Mouse (Mus musculus) myocyte (in vitro differentiated cells): ENCODE data around the gene Dcun1d2. TPM values are rescaled to one million over a fixed set of nuclear protein-coding genes. Genes with fewer than 3 reads are reported as not detected.
"Not testable (repeated sequence)": the region's sequence is repeated elsewhere in the genome, so short reads cannot be mapped to it uniquely, and the experiment has no call there.

Experiments used
- H3K27me3 ChIP-seq: one replicate; pipeline ENCODE4 v1.6.1; 2011; ENCODE audit not compliant: control insufficient read depth, insufficient read depth, insufficient read length
- H3K36me3 ChIP-seq: one replicate; pipeline ENCODE4 v1.6.1; 2011; ENCODE audit not compliant: control insufficient read depth, insufficient read depth
- H3K4me2 ChIP-seq: one replicate; pipeline ENCODE4 v1.6.1; 2011; ENCODE audit warnings: low read depth, control low read depth
- H3K4me3 ChIP-seq: one replicate; pipeline ENCODE4 v1.5.1; 2011; ENCODE audit warnings: mild to moderate bottlenecking, control low read depth, moderate library complexity
- H3K79me2 ChIP-seq: one replicate; pipeline ENCODE4 v1.6.1; 2011; ENCODE audit not compliant: control insufficient read depth, insufficient read depth
- H3ac ChIP-seq: one replicate; pipeline ENCODE4 v1.6.1; 2011; ENCODE audit not compliant: control insufficient read depth, insufficient read length
- CEBPB ChIP-seq: IDR thresholded peaks from 2 replicates; pipeline ENCODE4 v1.6.1; 2011; ENCODE audit warnings: mild to moderate bottlenecking, moderate library complexity; ENCODE audit not compliant: poor library complexity, insufficient read depth, severe bottlenecking
- E2F4 ChIP-seq: IDR thresholded peaks from one replicate; pipeline ENCODE4 v1.6.1; 2011; ENCODE audit warnings: mild to moderate bottlenecking, control low read depth, moderate library complexity; ENCODE audit not compliant: insufficient read depth
- MAX ChIP-seq: IDR thresholded peaks from one replicate; pipeline ENCODE4 v1.6.1; 2011; ENCODE audit warnings: low read depth, mild to moderate bottlenecking, control low read depth
- MYOD1 ChIP-seq, 3 experiments: IDR thresholded peaks; one replicate each; pipeline ENCODE4 v1.6.1; 2011; ENCODE audit warnings: control low read depth in 2 of 3, low read depth in 2 of 3, mild to moderate bottlenecking in 2 of 3, moderate library complexity in 1 of 3; ENCODE audit not compliant: insufficient read length in 2 of 3, control insufficient read depth in 1 of 3
- MYOG ChIP-seq, 3 experiments: IDR thresholded peaks; one replicate each; pipeline ENCODE4 v1.6.1; 2011; ENCODE audit warnings: control low read depth in 2 of 3, low read depth in 2 of 3, mild to moderate bottlenecking in 2 of 3; ENCODE audit not compliant: insufficient read length in 2 of 3, control insufficient read depth in 1 of 3, insufficient read depth in 1 of 3
- POLR2A ChIP-seq: IDR thresholded peaks from one replicate; pipeline ENCODE4 v1.6.1; 2011; ENCODE audit warnings: low read depth, mild to moderate bottlenecking, control low read depth, moderate library complexity; ENCODE audit not compliant: insufficient read length
- POLR2AphosphoS2 ChIP-seq: IDR thresholded peaks from one replicate; pipeline ENCODE4 v1.6.1; 2011; ENCODE audit warnings: low read depth, control low read depth; ENCODE audit not compliant: insufficient read length
- REST ChIP-seq: IDR thresholded peaks from one replicate; pipeline ENCODE4 v1.6.1; 2011; ENCODE audit warnings: mild to moderate bottlenecking, control low read depth, moderate library complexity; ENCODE audit not compliant: insufficient read depth, insufficient read length
- SRF ChIP-seq: IDR thresholded peaks from one replicate; pipeline ENCODE4 v1.6.1; 2011; ENCODE audit warnings: low read depth; ENCODE audit not compliant: control insufficient read depth, insufficient read length
- TCF12 ChIP-seq: IDR thresholded peaks from one replicate; pipeline ENCODE4 v1.6.1; 2011; ENCODE audit warnings: mild to moderate bottlenecking, control low read depth; ENCODE audit not compliant: poor library complexity, insufficient read depth, severe bottlenecking
- TCF3 ChIP-seq: IDR thresholded peaks from one replicate; pipeline ENCODE4 v1.6.1; 2011; ENCODE audit warnings: low read depth, control low read depth; ENCODE audit not compliant: insufficient read length
- USF1 ChIP-seq: IDR thresholded peaks from one replicate; pipeline ENCODE4 v1.6.1; 2011; ENCODE audit warnings: low read depth, mild to moderate bottlenecking, control low read depth, moderate library complexity
- polyA plus RNA-seq: library from polyadenylated mRNA; unstranded; fragments of >200 nt; fragmentation: generic; extraction: Trizol; gene quantifications from one replicate; pipeline ENCODE4 v1.2.1, GENCODE M21; 2012; ENCODE audit warnings: missing spikeins

Dcun1d2 gene
- 15.3 TPM for polyA plus RNA-seq

GRCm38 (mm10) chr8:13287692-13288623, at the start of gene Dcun1d2, which contains the start of gene Tmco3:
Gene Dcun1d2 (minus strand): TSS chr8:13288131.
Gene Tmco3 (plus strand): TSS chr8:13288190.
- peaks cover 20% of the 10 kb centered on the region for H3K79me2 ChIP-seq
- peak within 1 kb of the TSS; percentile 98 for H3K4me2 ChIP-seq
- TF ChIP-seq MAX: no peak
- peak in 1 of 3 experiments; percentile 15 for TF ChIP-seq MYOG (IDR thresholded peaks at IDR 0.05; ENCODE audit: control insufficient read depth in 1 of 3, insufficient read depth in 1 of 3, insufficient read length in 2 of 3, low read depth in 2 of 3)
- TF ChIP-seq MYOD1 (IDR thresholded peaks at IDR 0.05; ENCODE audit: control insufficient read depth in 1 of 3, insufficient read length in 2 of 3, low read depth in 2 of 3): peak in 1 of 3 experiments; percentile 1
- TF ChIP-seq POLR2A: peak; percentile 79
- no peak for TF ChIP-seq USF1
- TF ChIP-seq POLR2AphosphoS2: peak; percentile 76
- TF ChIP-seq TCF3: no peak
- H3K4me3 ChIP-seq: peak within 1 kb of the TSS; percentile 90
- H3K27me3 ChIP-seq: no peaks in the 10 kb centered on the region
- no peaks in the 10 kb centered on the region for H3K36me3 ChIP-seq
- H3ac ChIP-seq: peak within 1 kb of the TSS; percentile 58

DNA sequence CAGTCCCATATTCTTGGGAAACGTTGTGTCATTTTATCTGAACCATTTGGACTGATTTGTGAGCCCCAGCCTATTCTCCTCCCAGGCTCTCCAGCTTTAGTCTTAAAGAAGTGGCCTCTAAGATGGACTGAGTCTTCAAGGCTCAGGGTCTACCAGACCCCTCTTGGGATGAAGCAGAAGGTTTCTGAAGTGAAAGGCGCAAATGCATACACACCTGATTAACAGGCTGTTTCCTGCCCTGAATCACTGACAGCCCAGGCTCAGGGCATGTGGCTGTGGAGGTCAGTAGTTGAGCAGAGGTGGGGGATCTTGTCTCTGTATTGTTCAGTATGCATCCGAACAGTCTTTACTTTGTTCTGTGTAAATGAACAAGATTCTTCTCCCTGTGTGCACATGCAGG, 49.7 kb upstream of the Dcun1d2 start:
- peaks cover 8% of the 10 kb centered on the region for H3K36me3 ChIP-seq
- peak overlapping the region; percentile 32 for H3K4me3 ChIP-seq
- H3ac ChIP-seq: no peak overlapping the region
- H3K4me2 ChIP-seq: no peak overlapping the region
- H3K79me2 ChIP-seq: peaks cover 35% of the 10 kb centered on the region
- TF ChIP-seq TCF12 (no peak), MYOG (IDR thresholded peaks at IDR 0.05; ENCODE audit: control insufficient read depth in 1 of 3, insufficient read depth in 1 of 3, insufficient read length in 2 of 3, low read depth in 2 of 3) (no peak), REST (no peak), MAX (no peak), E2F4 (no peak), POLR2AphosphoS2 (no peak), CEBPB (no peak), SRF (no peak), POLR2A (no peak), TCF3 (no peak), USF1 (no peak), MYOD1 (IDR thresholded peaks at IDR 0.05; ENCODE audit: control insufficient read depth in 1 of 3, insufficient read length in 2 of 3, low read depth in 2 of 3) (no peak)
- H3K27me3 ChIP-seq: no peaks in the 10 kb centered on the region

- H3K4me3 ChIP-seq, H3K36me3 ChIP-seq, H3K27me3 ChIP-seq, H3ac ChIP-seq, H3K4me2 ChIP-seq: not testable (repeated sequence)
- TF ChIP-seq MYOD1 (IDR thresholded peaks at IDR 0.05; ENCODE audit: control insufficient read depth in 1 of 3, insufficient read length in 2 of 3, low read depth in 2 of 3) (peak in 1 of 3 experiments; percentile 20), CEBPB (0 out of 2 replicates have a peak, but pooled peaks have one; percentile 19)
- H3K79me2 ChIP-seq: peaks cover 30% of the 10 kb centered on the region
These were observed 49.3 kb upstream of the Dcun1d2 start for GRCm38 (mm10) chr8:13337245-13337644.

- H3K36me3 ChIP-seq: no peaks in the 10 kb centered on the region
- H3ac ChIP-seq: no peak overlapping the region
- TF ChIP-seq CEBPB (no peak), E2F4 (no peak), MAX (no peak)
- H3K79me2 ChIP-seq: peaks cover 5% of the 10 kb centered on the region
- no peak overlapping the region for H3K4me2 ChIP-seq
- peaks cover 16% of the 10 kb centered on the region for H3K27me3 ChIP-seq
- no peak overlapping the region for H3K4me3 ChIP-seq
These were observed 46.7 kb upstream of the Dcun1d2 start for GRCm38 (mm10) chr8:13334671-13335070.

- Histone ChIP-seq H3ac (no peak overlapping the region), H3K27me3 (peaks cover 7% of the 10 kb centered on the region), H3K4me2 (no peak overlapping the region), H3K79me2 (no peaks in the 10 kb centered on the region), H3K36me3 (no peaks in the 10 kb centered on the region), H3K4me3 (no peak overlapping the region)
- TF ChIP-seq MYOD1 (IDR thresholded peaks at IDR 0.05; ENCODE audit: control insufficient read depth in 1 of 3, insufficient read length in 2 of 3, low read depth in 2 of 3) (no peak), MYOG (IDR thresholded peaks at IDR 0.05; ENCODE audit: control insufficient read depth in 1 of 3, insufficient read depth in 1 of 3, insufficient read length in 2 of 3, low read depth in 2 of 3) (no peak), POLR2AphosphoS2 (no peak), USF1 (no peak), POLR2A (no peak), E2F4 (no peak), REST (no peak), TCF12 (no peak), MAX (no peak)
These were observed 38.7 kb upstream of the Dcun1d2 start for GRCm38 (mm10) chr8:13326598-13326997.
